Mouse (Mus musculus): ENCODE data around the gene Map4k4.

GRCm38 (mm10) chr1:39868825-39869571 lies 31.7 kb upstream of the Map4k4 start:
- TF ChIP-seq CTCF (IDR thresholded peaks at IDR 0.05; ENCODE audit: extremely low read depth, insufficient read depth, low read length) (no peak), POLR2A (IDR thresholded peaks at IDR 0.05; ENCODE audit: extremely low read depth, insufficient read depth, low read length) (no peak)
